Mouse (Mus musculus) kidney, postnatal 10 days (tissue): ENCODE measurements around the gene Gjb2.

Experiments used
- DNase-seq: peaks from one replicate; pipeline ENCODE4 v3.0.0; 2021; ENCODE audit warnings: mixed read lengths

Gene Gjb2

GRCm38 (mm10) chr14:57066053-57066452 is 38.4 kb downstream of the Gjb2 start:
- DNase-seq, result no peak

DNA sequence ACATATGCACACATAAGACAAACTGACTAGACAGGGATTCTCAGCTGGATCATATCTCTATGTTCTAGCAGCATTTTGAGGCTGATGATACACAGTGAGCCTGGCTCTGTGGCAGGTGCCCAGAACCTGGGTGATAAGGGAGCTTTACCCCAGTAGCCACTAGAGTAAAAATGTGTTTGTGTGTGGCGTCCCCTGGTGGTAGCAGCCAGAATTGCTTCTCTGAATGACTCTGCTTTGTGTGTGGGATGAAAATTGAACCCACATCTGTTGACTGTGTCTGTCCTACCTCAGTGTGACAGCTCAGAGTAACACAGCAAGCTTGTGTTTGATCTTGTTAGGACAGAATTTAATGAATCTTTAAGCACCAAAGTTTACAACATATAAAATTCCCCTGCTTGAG is 44.5 kb downstream of the Gjb2 start:
- peak; percentile 80 for DNase-seq

DNA sequence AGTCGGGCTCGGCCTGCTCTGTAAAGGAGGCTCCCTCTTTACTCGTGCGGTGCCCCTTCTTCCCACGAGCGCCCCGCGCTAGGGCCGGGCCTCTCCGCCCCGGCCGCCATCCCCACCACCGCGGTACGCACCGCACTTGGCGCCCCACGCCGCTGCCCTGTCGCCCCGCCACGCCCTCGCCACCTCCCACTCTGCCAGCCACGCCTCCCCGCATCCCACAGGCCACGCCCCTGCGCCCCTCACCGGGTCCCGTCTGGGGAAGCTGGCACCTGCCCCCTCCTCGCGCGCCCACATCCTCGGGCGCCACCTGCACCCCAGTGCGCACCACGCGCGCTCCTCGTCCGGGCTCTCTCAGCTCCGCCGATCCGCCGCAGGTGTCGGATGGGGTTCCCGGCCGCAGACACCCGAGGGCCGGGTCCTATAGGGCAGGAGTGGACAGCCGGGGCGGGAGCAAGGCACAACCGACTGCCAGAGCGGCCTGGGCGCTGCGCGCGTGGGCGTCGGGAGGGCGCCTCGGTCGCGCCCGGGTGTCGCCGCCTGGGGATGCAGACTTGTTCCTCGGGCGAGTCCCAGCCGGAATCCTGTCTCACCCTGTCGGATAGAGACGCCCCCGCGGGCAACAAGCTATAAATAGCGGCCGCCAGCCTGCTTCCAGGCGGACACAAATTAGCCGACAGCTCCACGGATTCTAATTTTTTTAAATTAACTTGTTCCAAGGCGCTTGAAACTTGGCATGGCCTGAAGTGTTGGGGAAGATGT is 46.8 kb downstream of the Gjb2 start, which contains the start of gene Gja3:
Gene Gja3 (minus strand): TSS at position 538 of the 759 bp plus-strand sequence.
- peak; percentile 58 for DNase-seq

GRCm38 (mm10) chr14:57057204-57057562 is 47.3 kb downstream of the Gjb2 start:
- no peak for DNase-seq

DNA sequence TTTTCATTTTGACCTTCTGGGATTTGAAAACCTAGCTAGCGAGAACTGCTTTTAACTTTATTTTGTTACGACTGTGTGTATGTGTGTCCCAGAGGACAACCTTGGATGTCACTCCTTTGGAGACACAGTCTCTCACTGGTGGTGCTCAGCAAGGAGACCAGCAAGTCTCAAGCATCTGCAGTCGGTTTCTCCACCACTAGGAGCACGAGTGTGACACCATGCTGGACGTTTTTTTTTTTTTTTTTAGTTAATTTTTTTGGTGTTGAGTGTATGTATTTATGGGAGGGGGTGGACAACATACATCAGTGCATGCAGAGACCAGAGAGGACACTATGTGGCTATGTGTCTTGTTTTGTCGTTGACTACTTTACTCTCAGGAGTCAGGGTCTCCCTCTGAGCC is 51.8 kb downstream of the Gjb2 start:
- no peak for DNase-seq
